Mouse (Mus musculus) heart, adult 2 months (tissue): ENCODE measurements at regions not wholly inside any gene's neighbourhood (a gene's known extent, or its start where the extent isn't known, plus 50 kb on each side); places are given as distances from the start of the nearest gene placed in this dataset.

ENCODE experiments used
- DNase-seq, 2 experiments: peaks; one replicate each; pipeline ENCODE4 v3.0.0; 2021
- H3K27ac ChIP-seq: fragments of 200-600 bp; 2 replicates; pipeline ENCODE4 v1.8.1; 2022
- H3K27me3 ChIP-seq: fragments of 200-500 bp; 2 replicates; pipeline ENCODE4 v1.6.1; 2012; ENCODE audit warnings: mild to moderate bottlenecking, low read length, inconsistent platforms, mixed read lengths; ENCODE audit not compliant: control insufficient read depth, insufficient read depth
- H3K36me3 ChIP-seq: fragments of 200-500 bp; 2 replicates; pipeline ENCODE4 v1.6.1; 2012; ENCODE audit warnings: low read length, inconsistent platforms; ENCODE audit not compliant: control insufficient read depth, insufficient read depth
- H3K4me1 ChIP-seq: fragments of 200-500 bp; 2 replicates; pipeline ENCODE4 v1.6.1; 2011; ENCODE audit warnings: low read length; ENCODE audit not compliant: control insufficient read depth, insufficient read depth
- H3K4me3 ChIP-seq: fragments of 200-600 bp; 2 replicates; pipeline ENCODE4 v1.8.1; 2022
- H3K79me2 ChIP-seq: fragments of 200-500 bp; replicated peaks from 2 replicates; pipeline ENCODE4 v1.6.1; 2012; ENCODE audit warnings: mild to moderate bottlenecking, inconsistent platforms, low read length, moderate library complexity, mixed read lengths; ENCODE audit not compliant: control insufficient read depth, insufficient read depth
- H3K9ac ChIP-seq: fragments of 200-500 bp; 2 replicates; pipeline ENCODE4 v1.6.1; 2012; ENCODE audit warnings: low read depth, mild to moderate bottlenecking, control low read depth, inconsistent platforms, low read length, mixed read lengths
- CTCF ChIP-seq: fragments of 200-600 bp; IDR thresholded peaks from 2 replicates; pipeline ENCODE4 v1.8.1; 2022; ENCODE audit warnings: antibody characterized with exemption, mild to moderate bottlenecking, moderate library complexity
- EP300 ChIP-seq: fragments of 200-500 bp; IDR thresholded peaks from 2 replicates; pipeline ENCODE4 v1.6.1; 2011; ENCODE audit warnings: low read depth, low read length, control low read depth; ENCODE audit not compliant: insufficient read depth
- POLR2A ChIP-seq: fragments of 200-500 bp; IDR thresholded peaks from 2 replicates; pipeline ENCODE4 v1.6.1; 2011; ENCODE audit warnings: mild to moderate bottlenecking, low read depth, low read length, control low read depth; ENCODE audit not compliant: insufficient read depth
- WGBS: fragments of 180-500 bp; shearing (Covaris S2); methylation state at CpG from one replicate; pipeline ENCODE4 v1.1.7; 2018; 5-methylcytosine and 5-hydroxymethylcytosine counted together
- intact Hi-C: fragments of 180-260 bp; cut with DNase I; formaldehyde crosslinking; loops from one replicate; pipeline ENCODE4 v1.15.1; 2025

- no peaks in the 10 kb centered on the region for H3K36me3 ChIP-seq
- TF ChIP-seq POLR2A (no peak), EP300 (no peak), CTCF (no peak)
- H3K27ac ChIP-seq: no peak overlapping the region
- DNase-seq: no peak
- H3K9ac ChIP-seq: no peak overlapping the region
- H3K27me3 ChIP-seq: no peaks in the 10 kb centered on the region
- 69% methylated on average over 3 of the region's 3 CpGs for WGBS
- H3K4me1 ChIP-seq: no peaks in the 10 kb centered on the region
- no peaks in the 10 kb centered on the region for H3K79me2 ChIP-seq
- intact Hi-C loops: no loop called here
- no peak overlapping the region for H3K4me3 ChIP-seq
Observed at GRCm38 (mm10) chr9:84399481-84399880, 474.5 kb downstream of the Bckdhb start.

- H3K27me3 ChIP-seq: no peaks in the 10 kb centered on the region
- DNase-seq: no peak
- intact Hi-C loops: no loop called here
- TF ChIP-seq CTCF (no peak), EP300 (no peak), POLR2A (no peak)
- no peaks in the 10 kb centered on the region for H3K36me3 ChIP-seq
- no peak overlapping the region for H3K27ac ChIP-seq
- WGBS: 35% methylated on average over 10 of the region's 10 CpGs
- no peak overlapping the region for H3K9ac ChIP-seq
- H3K79me2 ChIP-seq: no peaks in the 10 kb centered on the region
- no peak overlapping the region for H3K4me3 ChIP-seq
- H3K4me1 ChIP-seq: no peaks in the 10 kb centered on the region
Observed at GRCm38 (mm10) chr9:84408260-84409203, 483.6 kb downstream of the Bckdhb start.
